Mouse (Mus musculus): ENCODE measurements around the gene Ugt2b38.

DNA sequence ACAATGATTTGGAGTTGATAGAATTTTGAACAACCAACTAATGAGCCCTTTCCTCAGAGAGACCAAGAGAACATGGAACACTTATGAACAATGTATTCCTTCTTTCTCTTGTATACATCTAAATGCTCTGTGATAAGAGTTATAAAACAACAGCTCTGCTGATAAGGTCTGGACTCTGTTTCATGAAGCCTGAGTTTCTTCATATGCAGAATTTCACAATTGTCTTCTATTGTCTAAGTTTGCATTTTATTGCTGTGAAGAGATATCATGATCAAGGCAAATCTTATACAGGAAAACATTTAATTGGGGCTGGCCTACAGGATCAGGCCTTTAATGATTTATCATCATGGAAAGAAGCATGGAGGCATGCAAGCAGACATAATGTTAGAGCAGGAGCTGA, 33.7 kb upstream of the Ugt2b38 start:
- no peak for TF ChIP-seq POLR2A (IDR thresholded peaks at IDR 0.05; ENCODE audit: insufficient read depth, low read depth, low read length)
- TF ChIP-seq CTCF (IDR thresholded peaks at IDR 0.05), result no peak
